Mouse (Mus musculus) kidney, postnatal 10 days (tissue): Measurements from ENCODE around the gene Ppp1r16b.
A peak's percentile ranks its signal among the peaks of the same experiment; 100 is the strongest.

ENCODE experiments used
- DNase-seq: peaks from one replicate; pipeline ENCODE4 v3.0.0; 2021; ENCODE audit warnings: mixed read lengths

The Ppp1r16b gene

DNA sequence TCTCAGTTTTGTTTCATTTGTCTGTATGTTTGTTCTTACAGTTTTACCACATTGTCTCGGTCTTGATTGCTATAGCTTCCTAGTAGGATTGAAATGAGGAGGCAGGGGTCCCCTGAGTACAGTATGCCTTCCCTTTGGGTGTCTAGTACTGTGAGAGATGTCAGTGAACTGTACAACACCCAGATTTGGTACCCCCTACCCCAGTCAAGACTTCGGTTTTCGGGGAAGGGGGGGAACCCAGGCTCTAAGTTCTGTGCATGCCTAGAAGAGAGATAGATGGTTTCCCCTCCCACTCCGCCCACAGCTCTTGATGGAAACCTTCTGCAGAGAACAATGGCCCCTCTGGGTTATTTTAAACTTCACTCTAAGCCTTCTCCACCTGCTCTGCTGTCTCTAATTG lies at the start of gene Ppp1r16b:
Ppp1r16b (plus strand) TSS at position 301 of the 400 bp plus-strand sequence.
- no peak for DNase-seq

DNA sequence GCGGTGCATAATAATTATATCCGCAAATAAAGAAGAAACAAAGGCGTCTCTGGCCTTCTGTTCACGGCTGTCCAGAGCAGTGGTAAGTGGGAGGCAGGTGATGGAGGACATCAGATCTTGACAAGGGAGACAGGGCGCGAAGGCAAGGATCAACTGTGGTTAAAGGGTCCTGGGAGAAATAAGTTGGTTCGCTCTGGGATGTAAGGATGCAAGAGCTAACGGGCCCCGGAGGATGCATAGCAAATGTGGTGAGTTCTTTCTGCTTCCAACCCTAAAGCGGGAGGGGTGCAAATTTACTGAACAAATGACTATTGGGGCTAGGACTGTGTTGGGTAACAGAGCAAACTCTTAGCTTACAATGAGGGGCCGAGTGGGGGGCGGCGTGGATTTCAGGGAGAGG lies 49.5 kb upstream of the Ppp1r16b start:
- DNase-seq, result no peak

DNA sequence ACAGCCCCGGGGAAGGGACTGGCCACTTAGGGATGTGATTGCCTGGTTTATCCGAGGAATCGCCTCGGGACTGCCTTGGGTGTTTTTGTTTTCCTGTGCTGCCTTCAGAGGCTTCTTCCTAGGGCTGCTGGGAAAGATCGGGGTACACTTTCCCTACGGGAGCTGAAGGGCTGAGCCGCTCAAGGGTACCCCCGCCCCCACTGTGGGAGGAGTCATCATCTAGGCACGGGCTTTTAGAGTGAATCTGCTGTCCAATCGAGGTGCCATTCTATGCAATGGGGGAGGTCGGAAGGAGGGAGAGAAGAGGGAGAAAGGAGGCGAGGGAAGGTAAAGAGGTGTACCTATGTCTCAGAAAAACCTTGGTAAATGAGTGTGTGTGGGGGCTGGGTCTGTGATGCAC lies 48.9 kb upstream of the Ppp1r16b start:
- no peak for DNase-seq

DNA sequence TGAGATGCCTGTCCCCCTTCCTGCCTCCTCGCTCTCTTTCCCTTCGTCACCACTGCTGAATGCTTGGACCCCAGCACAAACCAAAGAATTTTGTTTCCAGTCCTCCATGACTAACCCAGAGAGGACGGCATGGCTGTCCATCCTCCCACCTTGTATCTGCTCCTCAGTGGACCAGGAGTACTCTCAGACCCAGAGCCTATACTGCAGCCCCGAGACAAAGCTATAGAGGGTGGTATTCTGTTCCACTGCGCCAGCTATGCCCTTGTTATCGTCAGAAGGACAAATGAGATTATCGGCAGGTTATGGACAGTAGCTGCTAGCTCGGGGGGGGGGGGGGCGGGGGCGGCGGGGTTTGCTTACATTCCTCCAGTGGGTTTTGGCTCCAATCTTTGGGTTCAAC lies 48.4 kb upstream of the Ppp1r16b start:
- no peak for DNase-seq

DNA sequence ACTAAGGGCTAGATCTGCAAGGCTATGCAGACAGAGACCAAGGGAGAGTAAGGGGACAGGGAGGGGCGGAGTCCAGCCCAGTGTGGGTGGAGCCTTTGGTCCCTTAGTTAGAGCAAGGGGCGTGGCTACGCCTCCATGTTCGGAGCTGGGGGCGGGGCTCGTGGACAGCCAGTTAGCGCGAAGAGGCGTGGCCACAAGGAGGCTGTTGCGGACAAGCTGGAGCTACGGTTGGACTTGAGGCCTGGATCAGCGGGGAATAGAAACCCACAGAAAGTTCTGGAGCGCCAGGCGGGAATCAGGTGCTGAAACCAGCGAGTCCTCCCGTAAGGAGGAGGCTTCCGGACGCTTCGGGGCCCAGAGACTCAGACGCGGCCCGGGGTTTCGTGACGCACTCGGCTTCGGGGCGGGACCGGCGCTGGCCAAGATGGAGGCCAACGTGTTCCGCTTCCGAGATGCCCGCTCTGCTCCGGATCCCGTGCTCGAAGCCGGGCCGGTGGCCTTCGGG lies 40.4 kb upstream of the Ppp1r16b start, which contains the start of gene Actr5:
Actr5 (plus strand) TSS at position 171 of the 505 bp plus-strand sequence.
- peak; percentile 98 for DNase-seq

DNA sequence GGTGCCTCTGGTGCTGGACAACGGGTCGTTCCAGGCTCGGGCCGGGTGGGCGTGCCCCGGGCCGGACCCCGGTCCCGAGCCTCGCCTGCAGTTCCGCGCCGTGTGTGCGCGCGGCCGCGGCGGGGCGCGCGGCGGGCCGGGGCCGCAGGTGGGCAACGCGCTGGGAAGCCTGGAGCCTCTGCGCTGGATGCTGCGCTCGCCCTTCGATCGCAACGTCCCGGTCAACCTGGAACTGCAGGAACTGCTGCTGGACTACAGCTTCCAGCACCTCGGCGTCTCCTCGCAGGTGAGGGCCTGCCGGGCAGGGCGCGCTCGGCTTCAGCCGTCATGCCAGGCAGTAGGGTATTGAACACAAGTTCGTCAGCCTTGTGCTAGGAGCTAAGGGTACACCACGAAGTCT lies 40.0 kb upstream of the Ppp1r16b start:
- no peak for DNase-seq

DNA sequence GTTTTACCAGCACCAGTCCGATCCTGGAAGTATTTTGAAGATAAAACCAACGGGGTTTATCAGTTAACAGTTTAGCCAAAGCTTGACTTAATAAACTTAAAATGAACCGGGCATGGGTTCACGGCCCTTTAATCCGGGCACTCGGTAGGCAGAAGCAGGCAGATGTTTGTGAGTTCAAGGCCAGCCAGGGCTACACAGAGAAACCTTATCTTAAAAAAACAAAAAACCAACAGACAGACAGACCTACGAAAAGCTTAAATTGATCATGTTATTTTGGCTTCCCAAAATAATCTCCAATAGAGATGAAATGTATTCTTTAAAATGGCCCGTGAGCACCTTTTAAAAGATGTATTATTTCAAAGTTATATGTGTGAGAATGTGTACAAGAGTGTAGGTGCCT lies 39.5 kb upstream of the Ppp1r16b start:
- DNase-seq, result no peak

DNA sequence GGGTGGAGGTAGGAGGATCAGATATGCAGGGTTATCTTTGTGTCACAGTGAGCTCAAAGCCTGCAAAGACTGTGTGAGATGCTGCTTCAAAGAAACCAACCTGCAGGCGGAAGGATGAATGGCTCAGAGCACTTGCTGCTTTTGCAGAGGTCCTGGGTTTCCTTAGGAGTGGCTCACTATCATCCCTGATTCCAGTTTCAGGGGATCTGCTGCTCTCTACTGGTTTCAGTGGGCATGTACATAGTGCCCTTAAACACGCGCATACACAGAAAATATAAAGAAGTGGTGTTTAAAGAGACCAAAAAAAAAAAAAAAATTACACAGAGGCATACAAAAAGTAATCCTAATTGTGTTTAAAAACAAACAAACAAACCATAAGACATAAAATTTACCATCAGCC lies 36.3 kb upstream of the Ppp1r16b start:
- DNase-seq, result no peak

DNA sequence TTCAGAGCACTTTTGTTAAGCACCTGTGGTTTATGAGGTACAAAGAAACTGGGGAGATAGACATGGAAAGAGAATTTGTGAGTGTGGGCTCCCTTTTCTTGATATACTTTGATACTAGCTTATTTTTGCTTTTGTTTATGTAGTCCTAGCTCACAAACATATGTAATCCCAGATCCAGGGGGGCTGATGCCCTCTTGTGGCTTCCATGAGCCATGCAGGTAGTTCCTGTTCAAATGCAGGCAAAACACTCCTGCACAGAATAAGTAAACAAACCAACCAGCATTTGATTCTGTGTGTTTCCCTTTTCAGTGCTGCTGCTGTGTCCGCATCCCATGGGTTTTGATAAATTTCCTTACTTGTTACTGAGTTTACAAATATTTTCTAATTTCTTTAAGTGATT lies 35.8 kb upstream of the Ppp1r16b start:
- peak; percentile 47 for DNase-seq

DNA sequence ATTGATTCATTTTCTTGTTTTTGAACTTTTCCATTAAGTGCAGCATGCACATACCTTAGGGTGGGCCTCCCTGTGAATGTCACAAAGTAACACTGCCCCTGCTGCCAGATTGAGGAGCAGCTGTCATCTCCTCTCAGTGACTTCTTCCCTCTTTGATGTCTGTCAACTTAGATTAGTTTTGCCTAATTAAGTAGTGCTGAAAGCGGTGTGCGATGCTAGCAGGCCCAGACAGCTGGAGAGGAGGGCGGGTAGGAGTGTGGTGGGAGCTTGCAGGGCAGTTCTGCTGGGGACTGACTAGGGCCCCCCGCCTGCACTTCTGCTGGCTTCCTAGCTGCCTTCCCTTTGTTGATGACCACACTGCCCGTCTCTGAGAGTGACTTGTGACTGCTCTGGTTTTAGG lies 33.3 kb upstream of the Ppp1r16b start:
- DNase-seq, result no peak

DNA sequence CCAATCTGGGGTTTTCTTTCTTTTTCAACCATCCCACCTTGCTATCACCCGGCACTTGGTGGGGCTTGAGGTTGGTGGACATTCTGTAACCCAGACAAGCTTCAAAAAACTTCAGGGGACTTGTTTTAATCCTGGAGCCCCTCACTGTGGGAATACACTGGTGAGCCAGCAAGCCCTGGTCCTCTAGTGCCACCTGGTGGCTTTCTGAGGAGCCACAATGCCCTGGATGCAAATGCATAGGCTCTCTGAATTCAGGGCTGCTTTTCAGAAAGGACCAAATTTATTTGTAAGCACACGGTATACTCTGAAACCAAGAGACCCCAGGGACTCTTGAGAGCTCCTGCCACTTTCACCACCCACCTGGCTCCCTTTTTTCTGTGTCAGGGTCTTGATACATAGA lies 23.3 kb upstream of the Ppp1r16b start:
- DNase-seq, result peak; percentile 84

DNA sequence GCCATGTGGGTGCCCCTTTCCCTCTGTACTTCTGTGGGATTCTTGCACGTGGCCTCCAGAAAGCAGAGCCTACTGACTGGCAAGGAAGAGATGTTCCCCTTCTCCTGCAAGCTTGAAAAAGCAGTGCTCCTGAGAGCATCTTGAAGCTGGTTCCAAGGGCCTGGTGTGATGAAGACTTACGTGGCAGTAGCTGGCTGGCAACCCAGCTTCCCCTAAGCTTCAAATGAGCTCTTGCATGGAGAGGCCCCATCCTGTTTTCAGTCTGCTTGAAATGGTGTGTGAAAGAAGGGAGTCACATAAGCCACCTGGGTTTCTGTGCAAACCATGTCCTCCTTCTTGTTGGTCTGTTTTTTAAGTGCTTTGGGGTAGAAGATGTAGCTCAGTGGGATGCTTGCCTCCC lies 22.6 kb upstream of the Ppp1r16b start:
- no peak for DNase-seq

DNA sequence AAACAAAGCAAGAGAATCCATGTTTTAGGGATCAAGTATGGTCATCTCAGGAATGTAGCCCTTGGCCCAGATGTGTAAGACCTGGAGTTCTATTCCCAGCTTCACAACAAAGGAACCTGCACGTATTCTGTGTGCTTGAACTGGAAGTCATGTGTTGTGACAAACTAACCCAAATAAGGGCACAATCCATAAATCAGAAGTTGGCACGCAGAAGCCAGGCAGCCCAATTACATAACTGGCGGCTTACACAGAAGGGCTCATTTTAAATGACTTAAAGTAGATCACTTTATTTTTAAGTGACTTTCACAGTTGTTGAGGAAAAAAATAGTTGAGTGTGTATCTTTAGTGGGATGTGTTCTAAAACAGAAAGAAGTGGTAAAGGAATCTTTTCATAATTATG lies 21.4 kb upstream of the Ppp1r16b start:
- DNase-seq, result no peak

DNA sequence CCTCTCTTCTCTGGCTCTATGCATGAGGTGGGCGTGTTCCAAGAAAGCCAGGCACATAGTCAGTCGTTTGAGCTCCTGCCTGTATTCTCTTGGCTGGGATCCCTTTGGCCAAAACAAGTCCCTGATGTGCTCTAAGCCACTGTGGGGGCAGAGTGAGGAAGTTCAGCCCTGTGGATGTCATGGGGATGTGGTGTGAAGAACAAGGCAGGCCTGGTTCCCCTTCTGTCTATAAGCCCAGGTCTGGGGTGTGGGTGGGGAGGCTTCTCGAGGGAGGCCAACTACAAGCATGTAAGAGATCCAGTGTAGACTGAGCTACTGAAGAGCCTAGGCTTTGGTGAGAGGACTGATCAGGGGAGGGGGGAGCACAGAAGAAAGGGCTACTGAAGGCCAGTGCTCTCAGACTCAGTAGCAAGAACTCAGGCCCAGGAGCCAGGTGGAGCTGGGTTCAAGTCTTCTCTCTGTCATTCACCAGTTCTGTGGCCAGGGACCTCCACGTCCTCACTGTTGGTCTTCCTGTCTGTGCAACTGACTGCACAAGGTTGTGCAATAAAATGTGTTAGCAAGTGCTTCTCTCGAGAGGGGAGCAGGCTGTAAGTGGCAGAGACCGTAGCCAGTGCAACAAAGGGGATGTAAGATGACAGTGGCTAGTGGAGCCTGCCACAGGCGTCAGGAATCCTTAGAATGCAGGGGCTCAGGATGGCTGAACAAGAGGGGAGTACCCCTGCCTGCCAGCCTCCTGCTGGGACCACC lies 13.9 kb upstream of the Ppp1r16b start:
- no peak for DNase-seq

DNA sequence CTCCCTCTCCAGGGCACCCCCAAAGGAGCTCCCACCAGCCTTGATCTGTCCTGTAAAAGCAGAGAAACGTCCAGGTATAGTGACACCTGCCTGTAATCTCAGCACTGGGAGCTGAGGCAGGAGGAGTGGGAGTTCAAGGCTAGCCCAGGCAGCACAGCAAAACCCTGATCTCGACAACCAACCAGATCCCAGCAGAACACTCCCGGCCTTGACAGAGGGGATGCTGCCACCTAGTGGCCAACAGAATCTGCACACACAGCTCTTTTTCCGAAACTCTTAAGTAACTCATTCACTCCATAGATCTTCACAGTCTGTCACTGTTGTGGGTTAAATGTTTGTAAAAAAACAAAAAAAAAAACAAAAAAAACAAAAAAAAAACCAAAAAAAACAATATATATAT lies 12.2 kb upstream of the Ppp1r16b start:
- peak; percentile 87 for DNase-seq

DNA sequence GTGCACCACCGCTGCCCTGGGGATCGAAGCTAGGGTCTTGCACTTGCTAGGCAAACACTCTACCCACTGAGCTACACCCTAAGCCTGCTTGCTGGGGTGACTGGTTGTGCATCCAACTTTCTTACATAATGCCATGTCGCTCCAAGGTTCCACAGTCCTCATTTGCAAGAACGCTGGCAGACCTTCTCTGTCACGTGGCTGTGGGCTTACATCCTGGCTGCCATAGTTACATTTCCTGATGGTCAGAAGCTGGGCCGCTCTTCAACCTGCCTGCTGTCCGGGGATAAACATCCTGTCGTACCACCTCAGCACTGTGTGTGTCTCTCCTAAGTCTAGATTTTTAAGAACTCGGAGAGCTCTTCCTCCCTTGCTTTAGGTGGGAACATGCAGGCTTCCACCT lies 10.5 kb upstream of the Ppp1r16b start:
- DNase-seq, result peak; percentile 65

DNA sequence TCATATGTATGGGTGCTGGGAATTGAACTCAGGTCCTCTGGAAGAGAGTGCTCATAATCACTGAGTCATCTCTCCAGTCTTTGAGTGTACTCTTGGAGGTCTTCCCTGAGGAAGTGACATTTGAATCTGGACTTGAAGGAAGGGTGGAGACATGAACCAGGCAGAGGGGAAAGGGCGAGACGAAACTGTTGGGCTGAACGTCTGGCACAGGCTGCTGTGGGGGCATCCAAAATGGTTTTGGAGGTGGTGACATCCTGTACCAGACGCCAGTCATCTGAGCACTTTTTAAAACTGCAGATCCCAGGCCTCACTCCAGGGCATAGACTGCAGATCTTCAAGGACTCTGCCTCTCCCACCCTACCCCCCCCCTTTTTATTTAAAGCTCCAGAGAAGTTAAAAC lies 9.4 kb upstream of the Ppp1r16b start:
- DNase-seq, result no peak

DNA sequence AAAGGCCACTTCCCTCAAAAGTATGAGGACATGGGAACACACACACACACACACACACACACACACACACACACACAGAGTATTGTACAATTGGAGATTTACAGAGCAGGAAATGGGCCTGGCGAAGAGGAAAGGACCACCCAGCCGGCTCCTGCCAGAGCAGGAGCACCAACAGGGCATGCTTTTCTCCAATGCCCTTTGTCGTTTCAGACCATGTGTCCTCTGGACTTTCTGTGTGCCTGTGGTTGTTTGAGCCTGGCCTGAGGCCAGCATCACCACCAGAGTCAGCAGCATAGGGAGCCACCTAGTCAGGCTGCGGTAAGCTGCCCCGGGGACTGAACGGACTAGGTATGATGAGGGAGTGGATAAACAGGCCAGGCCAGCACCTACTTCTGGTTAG lies 6.4 kb upstream of the Ppp1r16b start:
- DNase-seq, result peak; percentile 76

DNA sequence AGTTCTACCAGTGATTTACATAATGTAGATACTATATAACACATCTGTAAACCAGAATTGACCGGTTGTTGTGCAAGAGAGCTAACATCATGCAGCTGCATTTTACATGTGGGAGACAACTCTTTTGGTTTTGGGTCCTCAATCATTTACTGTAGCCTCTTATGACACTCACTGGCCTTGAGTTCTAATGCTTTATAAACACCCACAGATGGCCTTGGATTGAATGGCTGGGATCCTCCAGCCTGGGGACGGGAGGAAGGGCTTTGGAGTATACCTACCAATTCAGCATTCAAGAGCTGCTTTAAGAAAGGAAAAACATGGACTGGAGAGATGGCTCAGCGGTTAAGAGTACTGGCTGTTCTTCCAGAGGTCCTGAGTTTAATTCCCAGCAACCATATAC lies 5.9 kb upstream of the Ppp1r16b start:
- no peak for DNase-seq

DNA sequence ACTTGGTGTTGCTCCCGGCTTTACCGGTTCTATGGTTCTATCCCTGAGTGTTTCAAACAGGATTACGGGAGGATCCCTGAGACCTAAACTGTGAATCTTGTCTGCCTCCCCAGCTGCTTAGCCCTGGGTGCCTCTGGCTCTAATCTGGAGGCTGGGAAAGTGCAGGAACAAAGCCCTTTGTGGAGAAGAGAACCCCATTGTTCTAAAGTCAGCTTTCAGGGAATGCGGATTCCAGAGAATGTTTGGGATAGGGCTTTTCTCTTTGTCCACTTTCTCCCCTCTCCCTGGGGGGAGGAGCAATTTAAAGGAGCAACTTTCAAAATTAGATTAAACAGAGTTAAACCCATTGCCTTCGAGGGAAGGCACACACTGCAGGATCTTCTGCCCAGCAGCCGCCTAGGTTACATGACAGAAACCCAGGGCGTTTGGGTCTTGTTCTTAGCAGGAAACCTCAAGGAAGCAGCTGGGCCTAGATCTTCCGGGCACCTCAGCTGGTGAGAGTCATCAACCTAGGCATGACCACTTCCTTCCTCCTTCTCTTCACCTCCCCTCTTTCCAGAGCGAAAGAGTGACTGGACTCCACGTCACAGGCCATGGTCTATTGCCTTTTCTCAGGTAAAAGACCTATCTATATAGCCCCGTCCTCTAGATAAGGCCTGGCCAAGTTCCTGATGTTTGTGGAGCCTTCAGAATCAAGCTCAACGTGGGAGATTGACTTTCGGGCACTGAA lies 1.0 kb downstream of the Ppp1r16b start:
- DNase-seq, result no peak

DNA sequence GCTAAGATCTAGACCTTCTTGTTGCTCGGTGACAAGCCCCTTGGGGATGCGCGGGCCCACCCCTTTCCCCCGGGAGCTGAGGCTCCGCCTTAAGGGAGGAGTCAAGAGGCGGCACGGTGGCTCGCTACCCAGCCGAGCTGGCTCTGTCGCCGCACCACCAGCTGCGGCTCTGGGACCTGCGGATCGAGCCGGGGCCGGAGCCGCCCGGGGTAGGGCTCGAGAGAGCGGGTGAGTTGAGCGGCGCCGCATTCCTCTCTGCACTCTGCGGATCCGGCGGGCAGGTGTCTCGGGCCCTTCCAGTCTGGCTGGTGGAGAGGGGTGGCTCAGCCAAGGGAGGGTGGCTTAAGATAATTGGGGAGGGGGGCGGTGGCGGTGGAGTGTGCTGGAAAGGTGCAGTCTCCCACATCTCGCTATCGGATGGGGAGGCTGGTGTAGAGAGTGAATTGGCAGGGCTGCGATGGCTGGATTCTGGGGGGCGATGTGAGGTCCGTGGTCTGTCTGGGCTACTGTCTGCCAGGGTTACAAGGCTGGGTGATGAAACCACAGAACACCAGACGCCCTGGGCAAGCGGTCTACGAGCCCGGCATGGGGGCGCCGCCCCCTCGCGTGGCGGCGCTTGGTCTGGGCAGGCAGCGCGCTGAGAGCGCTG lies 1.9 kb downstream of the Ppp1r16b start:
- peak; percentile 74 for DNase-seq

DNA sequence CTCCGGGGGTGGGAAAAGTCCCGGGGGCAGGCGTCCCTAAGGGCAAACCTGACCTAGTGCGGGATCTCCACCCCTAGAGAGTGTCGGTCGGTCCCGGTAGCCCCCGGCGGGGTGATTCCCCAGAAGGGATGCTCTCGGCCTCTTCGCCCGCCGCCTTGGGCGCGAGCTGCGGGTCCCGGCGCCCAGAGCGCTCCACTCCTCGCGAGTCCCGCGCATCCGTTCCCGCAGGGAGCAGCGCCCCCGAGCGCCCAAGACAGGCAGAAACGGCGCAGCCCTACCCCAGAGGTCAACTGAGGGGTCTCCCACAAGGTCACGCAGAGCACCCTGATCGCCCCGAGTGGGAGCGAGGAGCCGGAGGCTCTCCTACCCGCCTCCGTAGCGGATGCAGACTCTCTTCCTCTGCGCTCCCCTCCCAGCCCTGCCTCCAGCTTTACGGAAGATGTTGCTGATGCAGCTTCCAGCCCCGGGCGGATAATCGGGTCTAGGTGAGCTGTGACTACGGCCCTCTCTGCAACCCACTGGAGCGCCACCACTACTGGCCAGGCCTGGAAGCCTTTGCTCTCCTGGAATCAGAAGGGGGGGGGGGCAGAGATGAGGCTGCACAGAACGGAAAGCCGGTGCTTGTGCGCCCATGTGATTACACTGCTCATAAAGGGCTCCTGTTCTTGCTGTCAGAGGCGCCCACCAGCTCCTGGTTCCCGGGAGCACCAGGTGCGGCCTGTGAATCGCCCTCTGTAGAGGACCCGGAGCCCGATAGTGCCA lies 2.7 kb downstream of the Ppp1r16b start:
- peak; percentile 59 for DNase-seq

DNA sequence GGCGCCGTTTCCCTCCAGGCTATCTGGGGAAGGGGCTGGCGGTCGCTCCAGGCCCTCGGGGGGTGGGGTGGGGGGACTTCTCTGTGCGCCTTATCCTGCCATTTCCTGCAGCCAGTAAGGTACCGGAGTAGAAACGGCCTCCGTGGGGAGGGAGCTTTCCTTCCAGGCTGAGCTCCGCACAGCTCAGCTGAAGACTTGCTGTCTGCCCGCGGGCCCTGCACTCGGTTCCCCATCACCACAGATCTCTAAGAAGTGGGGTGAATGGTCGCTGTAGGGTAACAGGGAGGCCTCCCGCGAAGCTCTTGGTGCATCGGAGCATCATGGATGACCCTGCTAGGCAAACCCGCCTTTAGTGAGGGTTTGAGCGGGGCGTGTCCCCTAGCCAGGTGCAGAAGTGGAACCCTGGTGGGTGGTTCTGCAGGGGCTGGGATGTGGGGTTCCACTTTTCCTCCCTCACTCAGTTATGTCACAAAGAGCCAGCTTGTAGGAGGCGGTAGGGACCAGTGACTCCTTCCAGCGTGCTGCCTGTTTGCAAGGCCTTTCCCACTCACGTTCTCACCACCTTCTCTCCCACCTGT lies 3.3 kb downstream of the Ppp1r16b start:
- no peak for DNase-seq
